Mouse (Mus musculus): ENCODE measurements around the gene Emc3. TPM values are rescaled to one million over a fixed set of nuclear protein-coding genes. Genes with fewer than 3 reads are reported as not detected.
A peak's percentile ranks its signal among the peaks of the same experiment; 100 is the strongest.

Emc3 gene
- polyA plus RNA-seq, 1 experiment from 2014 or later: 87.8 TPM

DNA sequence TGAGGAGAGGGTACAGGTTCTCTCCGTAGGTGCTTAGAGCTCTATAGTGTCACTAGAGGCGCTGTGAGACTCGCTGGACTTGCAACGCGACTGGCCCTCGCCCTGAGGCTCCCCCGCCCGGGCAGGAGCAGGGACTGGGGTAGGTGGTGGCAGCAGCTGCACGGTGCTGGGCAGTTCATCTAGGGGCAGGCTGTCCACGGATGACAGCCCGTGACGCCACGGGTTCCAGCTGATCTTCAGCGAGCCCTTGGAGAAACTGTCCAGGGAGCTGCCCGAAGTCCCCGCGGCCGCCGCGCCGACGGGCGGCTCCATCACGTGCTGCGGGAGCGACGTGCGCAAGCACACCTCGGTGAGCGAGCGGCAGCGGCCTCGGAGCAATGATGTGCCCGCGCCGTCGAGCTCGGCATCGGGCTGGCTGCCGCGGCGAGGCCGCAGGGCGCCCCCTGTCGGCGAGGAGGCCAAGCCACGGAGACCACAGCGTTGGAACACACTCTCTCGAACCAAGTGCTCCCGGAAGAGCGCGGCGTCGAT, 37.1 kb downstream of the Emc3 start:
- Histone ChIP-seq H3K9ac (peak overlapping the region; percentile 50), H3K4me2 (peak overlapping the region; percentile 63), H3K27me3 (peaks cover 12% of the 10 kb centered on the region), H3K4me3 (peak overlapping the region; percentile 40), H3K36me3 (ENCODE audit: poor library complexity, severe bottlenecking) (peaks cover 40% of the 10 kb centered on the region), H3K9me3 (replicated peaks) (no peaks in the 10 kb centered on the region), H3K27ac (no peak overlapping the region), H3K4me1 (peaks cover 12% of the 10 kb centered on the region)
- peak; percentile 79 for ATAC-seq
- WGBS: under 1% methylated on average over 54 of the region's 54 CpGs

DNA sequence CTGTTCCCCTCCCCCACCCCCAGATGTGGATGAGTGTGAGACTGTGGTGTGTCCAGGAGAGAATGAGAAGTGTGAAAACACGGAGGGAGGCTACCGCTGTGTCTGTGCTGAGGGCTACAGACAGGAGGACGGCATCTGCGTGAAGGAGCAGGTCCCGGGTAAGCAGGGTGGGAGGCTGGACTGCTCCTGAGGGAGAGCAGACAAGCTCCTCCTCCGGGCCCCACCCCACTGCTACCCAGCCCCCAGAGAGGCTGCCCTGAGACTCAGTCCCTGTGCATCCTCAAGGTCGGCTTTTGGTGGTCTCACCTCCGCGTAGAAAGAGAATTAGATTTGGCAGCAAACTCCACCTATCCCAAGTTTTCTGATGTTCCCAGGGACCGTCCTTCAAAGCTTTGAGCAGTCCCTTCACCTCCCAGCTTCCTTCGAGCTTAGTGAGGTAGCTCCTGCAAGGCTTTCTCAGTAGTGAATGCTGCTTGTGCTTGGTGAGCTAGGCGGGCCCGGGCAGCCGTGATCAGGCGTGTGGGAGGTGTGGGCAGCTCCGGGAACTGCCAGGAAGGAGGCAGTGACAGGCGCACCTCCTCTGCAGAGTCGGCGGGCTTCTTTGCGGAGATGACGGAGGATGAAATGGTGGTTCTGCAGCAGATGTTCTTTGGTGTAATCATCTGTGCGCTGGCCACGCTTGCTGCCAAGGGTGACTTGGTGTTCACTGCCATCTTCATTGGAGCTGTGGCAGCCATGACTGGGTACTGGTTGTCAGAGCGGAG, 39.2 kb downstream of the Emc3 start:
- ATAC-seq: no peak
- WGBS: 83% methylated on average over 24 of the region's 24 CpGs
- peaks cover 58% of the 10 kb centered on the region for H3K36me3 ChIP-seq (ENCODE audit: poor library complexity, severe bottlenecking)

DNA sequence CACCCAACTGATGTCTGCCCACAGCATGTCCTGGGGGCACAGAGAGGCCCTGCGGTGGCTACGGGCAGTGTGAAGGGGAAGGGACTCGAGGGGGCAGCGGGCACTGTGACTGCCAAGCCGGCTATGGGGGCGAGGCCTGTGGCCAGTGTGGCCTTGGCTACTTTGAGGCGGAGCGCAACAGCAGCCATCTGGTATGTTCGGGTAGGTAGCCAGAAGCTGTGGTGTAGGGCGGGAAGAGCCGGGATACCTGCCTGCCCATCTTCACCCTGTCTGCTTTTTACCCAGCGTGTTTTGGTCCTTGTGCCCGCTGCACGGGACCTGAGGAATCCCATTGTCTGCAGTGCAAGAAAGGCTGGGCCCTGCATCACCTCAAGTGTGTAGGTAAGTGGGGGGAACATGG, 42.0 kb downstream of the Emc3 start:
- WGBS: 94% methylated on average over 14 of the region's 14 CpGs
- no peak for ATAC-seq

More for the DNA sequence above, 39.2 kb downstream of the Emc3 start:
- peaks cover 12% of the 10 kb centered on the region for H3K27me3 ChIP-seq
- no peak overlapping the region for H3K4me3 ChIP-seq
- peaks cover 12% of the 10 kb centered on the region for H3K4me1 ChIP-seq
- H3K27ac ChIP-seq: no peak overlapping the region
- no peaks in the 10 kb centered on the region for H3K9me3 ChIP-seq (replicated peaks)
- H3K9ac ChIP-seq: no peak overlapping the region
- no peak overlapping the region for H3K4me2 ChIP-seq

DNA sequence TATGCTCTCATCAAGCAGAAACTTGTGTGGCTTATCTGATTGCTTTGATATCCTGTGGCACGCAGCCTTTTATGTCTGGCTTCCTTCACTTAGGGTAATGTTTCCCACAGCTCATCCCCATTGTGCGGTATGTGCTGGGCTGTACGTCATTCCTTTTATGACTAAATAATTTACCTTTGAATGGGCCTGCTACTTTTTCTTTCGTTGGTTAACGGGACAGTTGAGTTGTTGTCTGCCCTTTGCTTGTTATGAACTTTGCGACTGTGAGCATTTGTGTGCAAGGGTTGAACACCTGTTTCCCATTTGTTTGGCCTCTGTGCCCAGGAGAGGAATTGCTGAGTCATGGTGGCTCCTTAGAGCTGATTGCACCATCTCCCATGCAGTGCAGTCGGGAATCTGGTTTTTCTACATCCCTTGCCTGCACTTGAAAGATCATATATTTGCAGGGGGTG, 44.3 kb downstream of the Emc3 start:
- H3K27ac ChIP-seq: peak overlapping the region; percentile 11; the same call in 1 of the 2 replicates

More for the DNA sequence above, 42.0 kb downstream of the Emc3 start:
- Histone ChIP-seq H3K27ac (no peak overlapping the region), H3K4me1 (peaks cover 26% of the 10 kb centered on the region), H3K4me3 (no peak overlapping the region), H3K36me3 (ENCODE audit: poor library complexity, severe bottlenecking) (peaks cover 62% of the 10 kb centered on the region), H3K9me3 (replicated peaks) (no peaks in the 10 kb centered on the region), H3K9ac (no peak overlapping the region), H3K27me3 (no peaks in the 10 kb centered on the region), H3K4me2 (no peak overlapping the region)

DNA sequence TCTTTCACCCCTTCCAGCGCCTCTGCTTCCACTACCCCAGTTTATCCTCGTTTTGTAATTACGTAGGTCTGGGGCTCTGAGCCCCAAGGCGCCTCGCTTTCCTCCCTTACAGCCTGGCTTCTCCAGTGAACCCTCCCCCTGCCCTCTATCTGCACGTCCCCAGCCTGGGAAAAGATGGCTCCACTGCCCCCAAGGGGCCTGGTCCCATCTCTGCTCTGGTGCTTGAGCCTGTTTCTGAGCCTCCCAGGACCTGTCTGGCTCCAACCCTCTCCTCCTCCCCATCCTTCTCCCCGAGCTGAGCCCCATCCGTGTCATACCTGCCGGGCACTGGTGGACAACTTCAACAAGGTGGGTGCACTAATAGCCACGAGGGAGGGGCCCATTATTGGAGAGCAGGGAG, 47.7 kb downstream of the Emc3 start:
- Histone ChIP-seq H3K27ac (peak overlapping the region; percentile 84), H3K9me3 (replicated peaks) (no peaks in the 10 kb centered on the region), H3K4me2 (peak overlapping the region; percentile 86), H3K4me1 (peaks cover 40% of the 10 kb centered on the region), H3K9ac (peak overlapping the region; percentile 80), H3K36me3 (ENCODE audit: poor library complexity, severe bottlenecking) (peaks cover 19% of the 10 kb centered on the region), H3K27me3 (peaks cover 14% of the 10 kb centered on the region), H3K4me3 (peak overlapping the region; percentile 68)
- WGBS: 10% methylated on average over 10 of the region's 10 CpGs
- peak; percentile 63 for ATAC-seq

More for the DNA sequence above, 44.3 kb downstream of the Emc3 start:
- H3K4me3 ChIP-seq: no peak overlapping the region
- peaks cover 35% of the 10 kb centered on the region for H3K4me1 ChIP-seq
- 49% methylated on average over 7 of the region's 7 CpGs for WGBS
- no peaks in the 10 kb centered on the region; the same call in 1 of the 2 replicates for H3K27me3 ChIP-seq
- peaks cover 50% of the 10 kb centered on the region for H3K36me3 ChIP-seq (ENCODE audit: poor library complexity, severe bottlenecking)
- H3K9ac ChIP-seq: no peak overlapping the region
- H3K9me3 ChIP-seq (replicated peaks): no peaks in the 10 kb centered on the region
- H3K4me2 ChIP-seq: no peak overlapping the region
- no peak for ATAC-seq

DNA sequence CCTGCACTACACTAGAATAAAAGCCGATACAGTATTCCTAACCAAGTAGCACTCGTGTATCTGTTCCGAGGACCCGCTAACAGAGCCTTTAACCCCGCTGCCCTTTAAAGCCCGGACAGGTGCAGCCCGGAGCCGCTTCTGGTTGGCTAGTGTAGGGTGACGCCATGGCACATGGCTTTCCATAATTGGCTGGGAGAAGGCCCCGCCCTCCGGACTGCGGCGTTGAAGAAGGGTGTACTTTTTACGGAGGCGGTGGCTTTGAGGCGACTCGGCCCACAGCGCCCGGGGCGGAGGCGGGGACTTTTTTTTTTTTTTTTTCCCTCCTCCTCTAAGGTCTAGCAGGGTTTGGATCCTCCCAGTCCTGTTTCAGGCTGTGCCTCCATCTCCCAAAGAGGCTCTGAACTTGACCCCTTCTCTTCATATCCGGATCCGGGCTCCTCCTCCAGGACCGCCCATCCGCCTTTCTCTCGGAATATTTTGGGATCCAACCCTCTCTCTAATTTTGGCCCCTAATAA, 48.3 kb downstream of the Emc3 start, which contains the start of gene Creld1:
Creld1 (plus strand) TSS at position 198 of the 516 bp plus-strand sequence.
- Histone ChIP-seq H3K9me3 (replicated peaks) (no peaks in the 10 kb centered on the region), H3K9ac (peak within 1 kb of the TSS; percentile 80), H3K27ac (peak within 1 kb of the TSS; percentile 84), H3K36me3 (ENCODE audit: poor library complexity, severe bottlenecking) (peaks cover 14% of the 10 kb centered on the region), H3K4me2 (peak within 1 kb of the TSS; percentile 86), H3K4me1 (peaks cover 40% of the 10 kb centered on the region), H3K27me3 (peaks cover 14% of the 10 kb centered on the region), H3K4me3 (peak within 1 kb of the TSS; percentile 68)
- under 1% methylated on average over 26 of the region's 26 CpGs for WGBS
- ATAC-seq: peak; percentile 97

DNA sequence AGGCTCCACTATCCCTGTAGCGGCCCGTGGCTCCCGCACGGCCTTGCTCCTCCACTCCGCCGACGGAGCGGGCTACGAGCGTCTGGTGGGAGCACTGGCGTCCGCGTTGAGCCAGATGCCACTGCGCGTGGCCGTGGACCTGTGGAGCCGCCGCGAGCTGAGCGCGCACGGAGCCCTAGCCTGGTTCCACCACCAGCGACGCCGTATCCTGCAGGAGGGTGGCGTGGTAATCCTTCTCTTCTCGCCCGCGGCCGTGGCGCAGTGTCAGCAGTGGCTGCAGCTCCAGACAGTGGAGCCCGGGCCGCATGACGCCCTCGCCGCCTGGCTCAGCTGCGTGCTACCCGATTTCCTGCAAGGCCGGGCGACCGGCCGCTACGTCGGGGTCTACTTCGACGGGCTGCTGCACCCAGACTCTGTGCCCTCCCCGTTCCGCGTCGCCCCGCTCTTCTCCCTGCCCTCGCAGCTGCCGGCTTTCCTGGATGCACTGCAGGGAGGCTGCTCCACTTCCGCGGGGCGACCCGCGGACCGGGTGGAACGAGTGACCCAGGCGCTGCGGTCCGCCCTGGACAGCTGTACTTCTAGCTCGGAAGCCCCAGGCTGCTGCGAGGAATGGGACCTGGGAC, 48.9 kb downstream of the Emc3 start:
- peaks cover 8% of the 10 kb centered on the region for H3K36me3 ChIP-seq (ENCODE audit: poor library complexity, severe bottlenecking)
- peak overlapping the region; percentile 68 for H3K4me3 ChIP-seq
- peak; percentile 65 for ATAC-seq
- peaks cover 40% of the 10 kb centered on the region for H3K4me1 ChIP-seq
- H3K27ac ChIP-seq: peak overlapping the region; percentile 74
- H3K4me2 ChIP-seq: peak overlapping the region; percentile 86
- peak overlapping the region; percentile 71 for H3K9ac ChIP-seq
- H3K9me3 ChIP-seq (replicated peaks): no peaks in the 10 kb centered on the region
- peaks cover 14% of the 10 kb centered on the region for H3K27me3 ChIP-seq
- WGBS: under 1% methylated on average over 65 of the region's 65 CpGs

DNA sequence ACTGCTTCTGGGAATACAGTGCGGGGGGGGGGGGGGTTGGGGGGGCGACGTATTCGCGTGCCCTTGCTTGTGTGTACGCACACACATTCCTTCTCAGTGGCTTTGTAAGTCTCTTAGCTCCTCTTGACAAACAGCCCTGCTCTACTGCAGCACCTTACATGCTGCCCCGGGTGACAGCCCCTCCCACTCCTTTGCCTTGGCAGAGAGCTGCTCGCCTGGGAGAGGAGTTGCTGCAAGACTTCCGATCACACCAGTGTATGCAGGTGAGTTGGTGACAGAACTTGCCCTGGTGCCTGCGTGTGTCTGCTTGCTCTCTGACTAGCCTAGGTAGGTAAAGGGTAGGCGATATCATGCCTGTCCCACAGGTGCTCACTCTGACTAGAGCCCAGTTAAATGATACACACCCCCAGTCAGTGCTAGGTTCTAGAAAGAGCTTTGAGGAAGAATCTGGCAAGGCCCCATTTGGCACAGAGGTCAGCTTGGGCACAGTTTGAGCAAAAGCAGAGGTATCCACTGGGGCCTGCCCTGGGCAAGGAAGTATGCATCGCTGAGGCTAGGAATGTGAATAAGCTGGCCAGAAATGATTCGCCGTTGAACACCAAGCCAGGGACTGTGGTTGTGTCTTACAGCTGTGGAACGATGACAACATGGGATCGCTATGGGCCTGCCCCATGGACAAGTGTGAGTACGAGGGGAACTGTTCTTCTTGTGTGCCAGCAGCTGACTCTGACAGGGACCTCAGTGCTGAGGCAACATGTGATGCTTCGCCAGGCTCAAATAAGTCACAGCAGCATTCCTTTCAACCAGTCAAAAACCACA, 50.7 kb downstream of the Emc3 start:
- Histone ChIP-seq H3K27me3 (peaks cover 18% of the 10 kb centered on the region), H3K36me3 (ENCODE audit: poor library complexity, severe bottlenecking) (no peaks in the 10 kb centered on the region), H3K9ac (no peak overlapping the region), H3K27ac (no peak overlapping the region), H3K4me3 (no peak overlapping the region), H3K4me2 (no peak overlapping the region), H3K9me3 (replicated peaks) (no peaks in the 10 kb centered on the region), H3K4me1 (peaks cover 31% of the 10 kb centered on the region)
- WGBS: 70% methylated on average over 18 of the region's 18 CpGs
- ATAC-seq: no peak

DNA sequence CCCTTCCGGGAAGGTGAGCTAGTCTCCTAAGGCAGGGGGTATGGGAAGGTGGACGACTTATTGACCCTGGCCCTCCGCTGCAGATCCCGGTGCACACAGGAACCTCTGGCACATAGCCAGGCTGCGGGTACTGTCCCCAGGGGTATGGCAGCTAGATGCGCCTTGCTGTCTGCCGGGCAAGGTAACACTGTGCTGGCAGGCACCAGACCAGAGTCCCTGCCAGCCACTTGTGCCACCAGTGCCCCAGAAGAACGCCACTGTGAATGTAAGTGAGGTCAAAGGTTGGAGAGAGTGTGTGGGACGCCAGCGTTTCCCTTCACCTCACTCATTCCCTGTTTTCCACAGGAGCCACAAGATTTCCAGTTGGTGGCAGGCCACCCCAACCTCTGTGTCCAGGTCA, 52.5 kb downstream of the Emc3 start:
- no peak overlapping the region for H3K4me2 ChIP-seq
- H3K27ac ChIP-seq: no peak overlapping the region
- H3K4me3 ChIP-seq: no peak overlapping the region
- ATAC-seq: no peak
- H3K36me3 ChIP-seq (ENCODE audit: poor library complexity, severe bottlenecking): no peaks in the 10 kb centered on the region
- H3K9me3 ChIP-seq (replicated peaks): no peaks in the 10 kb centered on the region
- peaks cover 18% of the 10 kb centered on the region for H3K27me3 ChIP-seq
- 92% methylated on average over 10 of the region's 10 CpGs for WGBS
- H3K9ac ChIP-seq: no peak overlapping the region
- H3K4me1 ChIP-seq: peaks cover 13% of the 10 kb centered on the region

DNA sequence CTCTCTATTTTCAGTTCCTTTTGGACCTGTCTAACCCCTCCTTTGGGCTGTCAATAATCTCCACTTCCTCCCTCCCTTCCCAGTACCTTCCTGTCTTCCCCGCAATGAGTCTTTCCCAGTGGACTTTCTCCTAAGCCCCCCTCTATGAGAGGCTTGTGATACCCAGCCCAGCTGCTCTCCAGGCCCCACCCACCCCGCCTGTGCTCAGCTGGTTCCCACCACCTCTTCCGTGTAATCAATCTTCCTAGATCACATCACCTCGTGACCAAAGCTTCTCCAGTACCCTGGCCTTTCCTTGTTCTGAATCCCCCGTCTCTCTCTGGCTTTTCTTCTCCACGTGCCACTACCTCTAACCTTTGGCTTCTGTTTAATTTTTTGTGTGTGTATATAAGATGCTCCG, 54.1 kb downstream of the Emc3 start:
- H3K9ac ChIP-seq: no peak overlapping the region
- no peak overlapping the region for H3K4me3 ChIP-seq
- WGBS: 66% methylated on average over 7 of the region's 7 CpGs
- peaks cover 22% of the 10 kb centered on the region for H3K27me3 ChIP-seq
- no peaks in the 10 kb centered on the region for H3K36me3 ChIP-seq (ENCODE audit: poor library complexity, severe bottlenecking)
- H3K4me1 ChIP-seq: peaks cover 7% of the 10 kb centered on the region; the same call in 1 of the 2 replicates
- no peak overlapping the region for H3K4me2 ChIP-seq
- H3K9me3 ChIP-seq (replicated peaks): no peaks in the 10 kb centered on the region
- no peak overlapping the region for H3K27ac ChIP-seq
- ATAC-seq: no peak

DNA sequence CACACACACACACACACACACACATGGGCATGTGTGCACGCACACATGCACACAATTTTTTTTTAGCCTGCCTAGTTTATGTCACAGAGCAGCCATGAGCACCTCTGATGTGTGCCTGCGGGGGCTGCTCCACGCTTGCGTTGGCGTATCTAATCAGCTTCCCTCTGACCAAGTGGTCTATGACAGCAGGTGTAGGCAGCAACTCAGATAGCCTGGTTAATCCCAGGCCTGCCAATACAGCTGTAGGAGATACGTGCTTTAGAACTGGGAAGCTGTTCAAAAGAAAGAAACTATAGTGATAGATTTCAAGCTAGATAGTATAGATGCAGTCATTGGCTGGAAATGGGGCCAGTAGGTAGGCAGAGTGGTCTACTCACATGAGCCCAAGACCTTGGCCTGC, 57.7 kb downstream of the Emc3 start:
- H3K4me3 ChIP-seq: no peak overlapping the region
- no peak for ATAC-seq
- no peaks in the 10 kb centered on the region for H3K9me3 ChIP-seq (replicated peaks)
- no peaks in the 10 kb centered on the region for H3K36me3 ChIP-seq (ENCODE audit: poor library complexity, severe bottlenecking)
- H3K4me1 ChIP-seq: peaks cover 13% of the 10 kb centered on the region
- no peak overlapping the region for H3K4me2 ChIP-seq
- H3K27me3 ChIP-seq: peaks cover 44% of the 10 kb centered on the region
- WGBS: 92% methylated on average over 6 of the region's 6 CpGs
- no peak overlapping the region for H3K27ac ChIP-seq
- H3K9ac ChIP-seq: no peak overlapping the region
